Mouse (Mus musculus): Measurements from ENCODE around the gene En2. TPM values are rescaled to one million over a fixed set of nuclear protein-coding genes. Genes with fewer than 3 reads are reported as not detected.

The En2 gene
- polyA plus RNA-seq, 1 experiment from 2014 or later, result 0.58 TPM

GRCm38 (mm10) chr5:28173674-28174073, 8.2 kb downstream of the En2 start:
- peak overlapping the region; percentile 5; the same call in 1 of the 2 replicates for H3K4me3 ChIP-seq
- peak overlapping the region; percentile 6 for H3K4me2 ChIP-seq
- H3K27ac ChIP-seq, result peak overlapping the region; percentile 55; the same call in 1 of the 2 replicates
- H3K27me3 ChIP-seq, result peaks cover 95% of the 10 kb centered on the region
- ATAC-seq (ENCODE audit: low FRiP score), result no peak
- H3K36me3 ChIP-seq, result no peaks in the 10 kb centered on the region
- peaks cover 12% of the 10 kb centered on the region for H3K4me1 ChIP-seq (replicated peaks)
- H3K9ac ChIP-seq, result no peak overlapping the region
- 8% methylated on average over 1 of the region's 1 CpGs for whole genome bisulfite sequencing
- no peaks in the 10 kb centered on the region for H3K9me3 ChIP-seq

GRCm38 (mm10) chr5:28174086-28174485, 8.6 kb downstream of the En2 start:
- Histone ChIP-seq H3K4me3 (no peak overlapping the region), H3K27me3 (peaks cover 95% of the 10 kb centered on the region), H3K9me3 (no peaks in the 10 kb centered on the region), H3K4me1 (replicated peaks) (peaks cover 12% of the 10 kb centered on the region), H3K27ac (peak overlapping the region; percentile 55), H3K4me2 (peak overlapping the region; percentile 23), H3K9ac (no peak overlapping the region), H3K36me3 (no peaks in the 10 kb centered on the region)
- ATAC-seq (ENCODE audit: low FRiP score), result no peak
- 2% methylated on average over 9 of the region's 9 CpGs for WGBS

GRCm38 (mm10) chr5:28174876-28175569, 9.5 kb downstream of the En2 start:
- no peaks in the 10 kb centered on the region for H3K36me3 ChIP-seq
- no peaks in the 10 kb centered on the region for H3K9me3 ChIP-seq
- peaks cover 95% of the 10 kb centered on the region for H3K27me3 ChIP-seq
- 0 out of 2 replicates have a peak overlapping the region, but pooled peaks have one; percentile 9 for H3K9ac ChIP-seq
- H3K4me3 ChIP-seq, result peak overlapping the region; percentile 14; the same call in 1 of the 2 replicates
- peak overlapping the region; percentile 34 for H3K4me2 ChIP-seq
- peak overlapping the region; percentile 71 for H3K27ac ChIP-seq
- peaks cover 12% of the 10 kb centered on the region for H3K4me1 ChIP-seq (replicated peaks)
- WGBS, result under 1% methylated on average over 24 of the region's 24 CpGs
- peak; percentile 29; the same call in 1 of the 2 replicates for ATAC-seq (ENCODE audit: low FRiP score)

- Histone ChIP-seq H3K9ac (0 out of 2 replicates have a peak overlapping the region, but pooled peaks have one; percentile 9), H3K27ac (peak overlapping the region; percentile 71), H3K4me3 (no peak overlapping the region; the same call in 1 of the 2 replicates), H3K4me1 (replicated peaks) (peaks cover 12% of the 10 kb centered on the region), H3K36me3 (no peaks in the 10 kb centered on the region), H3K27me3 (peaks cover 97% of the 10 kb centered on the region), H3K9me3 (no peaks in the 10 kb centered on the region), H3K4me2 (peak overlapping the region; percentile 34)
- 1% methylated on average over 10 of the region's 10 CpGs for WGBS
- ATAC-seq (ENCODE audit: low FRiP score), result no peak
These were observed 10.1 kb downstream of the En2 start for GRCm38 (mm10) chr5:28175570-28175919.

- H3K4me2 ChIP-seq, result 0 out of 2 replicates have a peak overlapping the region, but pooled peaks have one; percentile 27
- no peak overlapping the region for H3K9ac ChIP-seq
- no peak overlapping the region for H3K27ac ChIP-seq
- no peak for ATAC-seq (ENCODE audit: low FRiP score)
- no peaks in the 10 kb centered on the region for H3K36me3 ChIP-seq
- H3K27me3 ChIP-seq, result peaks cover 97% of the 10 kb centered on the region
- WGBS, result 4% methylated on average over 4 of the region's 4 CpGs
- H3K4me3 ChIP-seq, result no peak overlapping the region
- H3K9me3 ChIP-seq, result no peaks in the 10 kb centered on the region
- H3K4me1 ChIP-seq (replicated peaks), result peaks cover 12% of the 10 kb centered on the region
These were observed 10.5 kb downstream of the En2 start for GRCm38 (mm10) chr5:28176023-28176422.

GRCm38 (mm10) chr5:28176585-28176984, 11.1 kb downstream of the En2 start:
- Histone ChIP-seq H3K4me1 (replicated peaks) (peaks cover 12% of the 10 kb centered on the region; the same call in 1 of the 2 replicates), H3K9ac (no peak overlapping the region), H3K4me3 (no peak overlapping the region), H3K4me2 (no peak overlapping the region), H3K27me3 (peaks cover 99% of the 10 kb centered on the region), H3K9me3 (no peaks in the 10 kb centered on the region), H3K27ac (no peak overlapping the region), H3K36me3 (no peaks in the 10 kb centered on the region)
- no peak for ATAC-seq (ENCODE audit: low FRiP score)
- 3% methylated on average over 2 of the region's 2 CpGs for WGBS

- H3K9ac ChIP-seq, result no peak overlapping the region
- no peaks in the 10 kb centered on the region for H3K36me3 ChIP-seq
- no peak overlapping the region for H3K27ac ChIP-seq
- H3K27me3 ChIP-seq, result peaks cover 92% of the 10 kb centered on the region
- peaks cover 12% of the 10 kb centered on the region; the same call in 1 of the 2 replicates for H3K4me1 ChIP-seq (replicated peaks)
- no peak overlapping the region for H3K4me3 ChIP-seq
- WGBS, result 23% methylated on average over 5 of the region's 5 CpGs
- no peak for ATAC-seq (ENCODE audit: low FRiP score)
- H3K4me2 ChIP-seq, result no peak overlapping the region
- H3K9me3 ChIP-seq, result no peaks in the 10 kb centered on the region
These were observed 12.8 kb downstream of the En2 start for GRCm38 (mm10) chr5:28178322-28178721.

- Histone ChIP-seq H3K9me3 (no peaks in the 10 kb centered on the region), H3K4me1 (replicated peaks) (peaks cover 8% of the 10 kb centered on the region; the same call in 1 of the 2 replicates), H3K36me3 (no peaks in the 10 kb centered on the region), H3K4me2 (no peak overlapping the region), H3K27me3 (peaks cover 85% of the 10 kb centered on the region), H3K27ac (no peak overlapping the region), H3K4me3 (no peak overlapping the region), H3K9ac (no peak overlapping the region)
- WGBS, result 27% methylated on average over 7 of the region's 7 CpGs
- no peak for ATAC-seq (ENCODE audit: low FRiP score)
These were observed 13.8 kb downstream of the En2 start for GRCm38 (mm10) chr5:28179237-28179790.

GRCm38 (mm10) chr5:28191201-28192098, 26.0 kb downstream of the En2 start:
- Histone ChIP-seq H3K9me3 (no peaks in the 10 kb centered on the region), H3K4me2 (no peak overlapping the region), H3K36me3 (no peaks in the 10 kb centered on the region), H3K27me3 (0 out of 2 replicates have a peak, but pooled peaks cover 9% of the 10 kb centered on the region), H3K27ac (no peak overlapping the region), H3K4me1 (replicated peaks) (peaks cover 17% of the 10 kb centered on the region; the same call in 1 of the 2 replicates), H3K4me3 (no peak overlapping the region), H3K9ac (no peak overlapping the region)
- 25% methylated on average over 3 of the region's 3 CpGs for WGBS
- ATAC-seq (ENCODE audit: low FRiP score), result no peak

- no peak for ATAC-seq (ENCODE audit: low FRiP score)
These were observed 26.6 kb downstream of the En2 start for GRCm38 (mm10) chr5:28192099-28192454.

GRCm38 (mm10) chr5:28195473-28195872, 30.0 kb downstream of the En2 start:
- no peaks in the 10 kb centered on the region for H3K36me3 ChIP-seq
- ATAC-seq (ENCODE audit: low FRiP score), result no peak
- 75% methylated on average over 2 of the region's 2 CpGs for WGBS
- no peak overlapping the region for H3K4me2 ChIP-seq
- H3K9me3 ChIP-seq, result no peaks in the 10 kb centered on the region
- peaks cover 24% of the 10 kb centered on the region; the same call in 1 of the 2 replicates for H3K4me1 ChIP-seq (replicated peaks)
- peaks cover 6% of the 10 kb centered on the region; the same call in 1 of the 2 replicates for H3K27me3 ChIP-seq
- no peak overlapping the region for H3K9ac ChIP-seq
- no peak overlapping the region for H3K4me3 ChIP-seq
- H3K27ac ChIP-seq, result no peak overlapping the region

More at GRCm38 (mm10) chr5:28192099-28192454, 26.6 kb downstream of the En2 start:
- no peak overlapping the region for H3K4me3 ChIP-seq
- no peaks in the 10 kb centered on the region for H3K9me3 ChIP-seq
- H3K36me3 ChIP-seq, result no peaks in the 10 kb centered on the region
- 0 out of 2 replicates have a peak, but pooled peaks cover 5% of the 10 kb centered on the region for H3K27me3 ChIP-seq
- peaks cover 17% of the 10 kb centered on the region; the same call in 1 of the 2 replicates for H3K4me1 ChIP-seq (replicated peaks)
- 20% methylated on average over 4 of the region's 4 CpGs for WGBS
- no peak overlapping the region for H3K9ac ChIP-seq
- H3K27ac ChIP-seq, result no peak overlapping the region
- no peak overlapping the region for H3K4me2 ChIP-seq
